Mouse (Mus musculus) ES-E14 (cell line): ENCODE data around the gene Cdkn1b. TPM values are rescaled to one million over a fixed set of nuclear protein-coding genes. Genes with fewer than 3 reads are reported as not detected.

Source experiments
- DNase-seq: peaks from one replicate; pipeline ENCODE4 v3.0.0-alpha.2; 2013; ENCODE audit warnings: low read depth, low spot score
- H3K27ac ChIP-seq: 2 replicates; pipeline ENCODE4 v1.5.1; 2012; ENCODE audit warnings: low read depth, mild to moderate bottlenecking, low read length, moderate library complexity, mixed read lengths; ENCODE audit not compliant: poor library complexity, insufficient read depth, severe bottlenecking
- H3K36me3 ChIP-seq: 2 replicates; pipeline ENCODE4 v1.6.1; 2012; ENCODE audit warnings: mild to moderate bottlenecking, low read length, moderate library complexity, mixed read lengths; ENCODE audit not compliant: control insufficient read depth, poor library complexity, insufficient read depth, severe bottlenecking
- H3K4me1 ChIP-seq, 2 experiments: fragments of 150-350 bp in 1 of 2; sonication (generic) in 1 of 2; 2 replicates each; pipeline ENCODE4 v1.6.1; 2012; ENCODE audit warnings: low read length in 2 of 2, mild to moderate bottlenecking in 1 of 2, mixed read lengths in 1 of 2; ENCODE audit not compliant: control insufficient read depth in 2 of 2, insufficient read depth in 2 of 2, poor library complexity in 1 of 2
- H3K4me3 ChIP-seq, 2 experiments: fragments of 150-350 bp in 1 of 2; sonication (generic) in 1 of 2; 2 replicates each; pipeline ENCODE4 v1.5.1; 2012; ENCODE audit warnings: low read length in 2 of 2, low read depth in 1 of 2, mild to moderate bottlenecking in 1 of 2, mixed read lengths in 1 of 2; ENCODE audit not compliant: insufficient read depth in 1 of 2, poor library complexity in 1 of 2, severe bottlenecking in 1 of 2
- H3K9ac ChIP-seq: 2 replicates; pipeline ENCODE4 v1.6.1; 2012; ENCODE audit warnings: low read depth, mild to moderate bottlenecking, low read length, mixed read lengths; ENCODE audit not compliant: poor library complexity, insufficient read depth, severe bottlenecking
- H3K9me3 ChIP-seq: fragments of 150-350 bp; sonication (generic); 2 replicates; pipeline ENCODE4 v1.6.1; 2012; ENCODE audit warnings: low read depth, mild to moderate bottlenecking, low read length; ENCODE audit not compliant: control insufficient read depth, insufficient read depth
- CHD2 ChIP-seq: IDR thresholded peaks from 2 replicates; pipeline ENCODE4 v1.6.1; 2014; ENCODE audit warnings: mild to moderate bottlenecking, low read depth, low read length, inconsistent platforms
- HCFC1 ChIP-seq: IDR thresholded peaks from 2 replicates; pipeline ENCODE4 v1.6.1; 2012; ENCODE audit warnings: low read length, inconsistent platforms, borderline replicate concordance; ENCODE audit not compliant: insufficient read depth
- MAFK ChIP-seq: IDR thresholded peaks from 2 replicates; pipeline ENCODE4 v1.6.1; 2014; ENCODE audit warnings: mild to moderate bottlenecking, low read depth, low read length, inconsistent platforms; ENCODE audit not compliant: insufficient read depth
- ZC3H11A ChIP-seq: IDR thresholded peaks from 2 replicates; pipeline ENCODE4 v1.6.1; 2012; ENCODE audit warnings: low read depth, mild to moderate bottlenecking, inconsistent platforms, low read length, borderline replicate concordance
- ZNF384 ChIP-seq: IDR thresholded peaks from 2 replicates; pipeline ENCODE4 v1.6.1; 2012; ENCODE audit warnings: low read depth, low read length, inconsistent platforms
- in situ Hi-C, 2 experiments: fragments of 600-800 bp; cut with MboI; formaldehyde crosslinking; loops; one replicate each; pipeline ENCODE4 v1.15.1; 2025; ENCODE audit warnings: low sequenced_read_pairs in 2 of 2, inconsistent platforms in 1 of 2; ENCODE audit not compliant: unreplicated experiment in 2 of 2
- total RNA-seq: library from RNA; depleted of rRNA; stranded (reverse); fragments of 300-350 nt; gene quantifications from 2 replicates; pipeline ENCODE4 v1.2.3, GENCODE M21; 2012

Cdkn1b gene
- total RNA-seq, 1 experiment = 10.7 TPM

GRCm38 (mm10) chr6:134939781-134940180 lies 19.6 kb downstream of the Cdkn1b start:
- TF ChIP-seq ZNF384 = no peak
- TF ChIP-seq CHD2 = no peak
- no peak for TF ChIP-seq HCFC1
- TF ChIP-seq ZC3H11A = no peak
- no peak for TF ChIP-seq MAFK
- H3K27ac ChIP-seq = no peak overlapping the region
- no peaks in the 10 kb centered on the region for H3K36me3 ChIP-seq
- no peak overlapping the region for H3K4me3 ChIP-seq
- in situ Hi-C loops = no loop called here
- no peaks in the 10 kb centered on the region for H3K9me3 ChIP-seq
- H3K4me1 ChIP-seq = 0 out of 4 replicates have a peak, but pooled peaks cover 0 to 3% of the 10 kb centered on the region in 2 experiments
- no peak overlapping the region for H3K9ac ChIP-seq
- DNase-seq = no peak

GRCm38 (mm10) chr6:134943759-134944407 lies 23.7 kb downstream of the Cdkn1b start:
- TF ChIP-seq ZNF384 = no peak
- no peak for TF ChIP-seq CHD2
- TF ChIP-seq HCFC1 = no peak
- TF ChIP-seq MAFK = no peak
- no peak for TF ChIP-seq ZC3H11A
- DNase-seq = no peak
- in situ Hi-C loops = no loop called here
- H3K9ac ChIP-seq = no peak overlapping the region
- H3K27ac ChIP-seq = no peak overlapping the region
- H3K9me3 ChIP-seq = no peaks in the 10 kb centered on the region
- no peaks in the 10 kb centered on the region for H3K36me3 ChIP-seq
- H3K4me1 ChIP-seq = peaks cover 0 to 5% of the 10 kb centered on the region in 2 experiments; a peak in 1 of 4 replicates
- no peak overlapping the region for H3K4me3 ChIP-seq

GRCm38 (mm10) chr6:134946054-134946453 lies 25.9 kb downstream of the Cdkn1b start:
- Histone ChIP-seq H3K9ac (no peak overlapping the region), H3K9me3 (no peaks in the 10 kb centered on the region), H3K36me3 (no peaks in the 10 kb centered on the region), H3K4me3 (no peak overlapping the region), H3K27ac (no peak overlapping the region), H3K4me1 (peaks cover 0 to 5% of the 10 kb centered on the region in 2 experiments; a peak in 1 of 4 replicates)
- in situ Hi-C loops = no loop called here
- DNase-seq = no peak
- TF ChIP-seq CHD2 (no peak), MAFK (no peak), ZNF384 (no peak), HCFC1 (no peak), ZC3H11A (no peak)

- H3K36me3 ChIP-seq = no peaks in the 10 kb centered on the region
- no peak overlapping the region for H3K27ac ChIP-seq
- peaks cover 0 to 5% of the 10 kb centered on the region in 2 experiments; a peak in 1 of 4 replicates for H3K4me1 ChIP-seq
- DNase-seq = no peak
- in situ Hi-C loops = no loop called here
- TF ChIP-seq ZNF384 (no peak), ZC3H11A (no peak), CHD2 (no peak), MAFK (no peak), HCFC1 (no peak)
- H3K4me3 ChIP-seq = no peak overlapping the region
- H3K9me3 ChIP-seq = no peaks in the 10 kb centered on the region
- H3K9ac ChIP-seq = no peak overlapping the region
Measured at GRCm38 (mm10) chr6:134946858-134947257, 26.7 kb downstream of the Cdkn1b start.
